Mouse (Mus musculus) adrenal gland, adult 8-10 months (tissue): ENCODE results near the gene Scyl1. TPM values are rescaled to one million over a fixed set of nuclear protein-coding genes. Genes with fewer than 3 reads are reported as not detected.
"Not testable (repeated sequence)": the region's sequence is repeated elsewhere in the genome, so short reads cannot be mapped to it uniquely, and the experiment has no call there.

ENCODE experiments used
- DNase-seq: peaks from one replicate; pipeline ENCODE4 v3.0.0; 2022
- total RNA-seq, 4 experiments: library from RNA; stranded (reverse); gene quantifications; 2 replicates each; pipeline ENCODE4 v1.2.4; 2022

Gene Scyl1
- total RNA-seq, 4 experiments from 2014 or later, result 112 to 147 (median 124) TPM

- no peak for DNase-seq
Measured at GRCm38 (mm10) chr19:5802787-5803040, 31.5 kb upstream of the Scyl1 start.

DNA sequence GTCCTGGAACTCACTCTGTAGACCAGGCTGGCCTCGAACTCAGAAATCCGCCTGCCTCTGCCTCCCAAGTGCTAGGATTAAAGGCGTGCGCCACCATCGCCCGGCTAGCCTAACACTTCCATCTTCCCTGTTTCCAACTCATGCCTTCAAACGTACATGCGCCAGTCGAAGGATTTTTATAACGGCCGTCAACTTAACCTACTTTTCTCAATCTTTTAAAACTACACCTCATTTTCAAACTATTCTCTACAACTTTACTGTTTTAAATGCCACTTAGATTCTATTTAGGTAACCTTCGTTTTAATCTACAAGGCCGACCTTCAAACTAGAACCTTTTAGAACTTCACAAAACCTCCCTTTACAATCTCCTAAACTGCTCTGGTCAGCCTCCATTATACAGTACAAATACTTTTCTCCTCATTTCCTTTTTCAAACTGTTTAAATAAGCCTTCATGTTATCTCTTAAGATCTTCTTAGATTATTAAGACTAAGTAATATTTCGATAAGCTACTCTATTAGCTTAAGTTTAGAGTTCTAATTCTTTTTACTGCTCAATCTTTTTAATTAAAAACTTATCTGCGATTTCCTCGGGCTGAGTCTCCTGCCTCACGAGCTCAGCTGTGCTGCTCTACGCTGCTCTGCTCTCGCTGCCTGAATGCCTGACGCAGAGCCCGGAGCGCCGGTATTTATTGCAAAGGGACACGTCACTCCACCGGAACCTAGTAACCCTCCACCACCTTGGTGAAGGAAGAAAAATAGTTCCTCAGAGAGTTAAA lies 31.0 kb upstream of the Scyl1 start:
- peak; percentile 93 for DNase-seq

GRCm38 (mm10) chr19:5801432-5801964 lies 30.3 kb upstream of the Scyl1 start:
- DNase-seq, result no peak

- no peak for DNase-seq
Measured at GRCm38 (mm10) chr19:5800632-5801431, 29.6 kb upstream of the Scyl1 start.

DNA sequence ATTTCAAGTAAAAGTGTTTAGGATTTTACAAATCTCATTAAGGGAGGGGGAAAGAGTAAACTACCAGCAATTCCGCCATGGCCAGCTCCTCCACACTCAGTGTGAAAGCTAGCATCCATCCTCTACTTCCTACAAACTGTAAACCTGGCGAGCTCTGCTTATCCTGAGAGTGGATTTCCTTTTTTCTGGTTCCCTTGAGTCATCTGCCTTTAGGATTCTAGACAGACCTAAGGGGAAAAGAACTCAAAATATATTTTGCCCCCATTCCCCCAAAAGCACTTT lies 29.1 kb upstream of the Scyl1 start:
- no peak for DNase-seq

DNA sequence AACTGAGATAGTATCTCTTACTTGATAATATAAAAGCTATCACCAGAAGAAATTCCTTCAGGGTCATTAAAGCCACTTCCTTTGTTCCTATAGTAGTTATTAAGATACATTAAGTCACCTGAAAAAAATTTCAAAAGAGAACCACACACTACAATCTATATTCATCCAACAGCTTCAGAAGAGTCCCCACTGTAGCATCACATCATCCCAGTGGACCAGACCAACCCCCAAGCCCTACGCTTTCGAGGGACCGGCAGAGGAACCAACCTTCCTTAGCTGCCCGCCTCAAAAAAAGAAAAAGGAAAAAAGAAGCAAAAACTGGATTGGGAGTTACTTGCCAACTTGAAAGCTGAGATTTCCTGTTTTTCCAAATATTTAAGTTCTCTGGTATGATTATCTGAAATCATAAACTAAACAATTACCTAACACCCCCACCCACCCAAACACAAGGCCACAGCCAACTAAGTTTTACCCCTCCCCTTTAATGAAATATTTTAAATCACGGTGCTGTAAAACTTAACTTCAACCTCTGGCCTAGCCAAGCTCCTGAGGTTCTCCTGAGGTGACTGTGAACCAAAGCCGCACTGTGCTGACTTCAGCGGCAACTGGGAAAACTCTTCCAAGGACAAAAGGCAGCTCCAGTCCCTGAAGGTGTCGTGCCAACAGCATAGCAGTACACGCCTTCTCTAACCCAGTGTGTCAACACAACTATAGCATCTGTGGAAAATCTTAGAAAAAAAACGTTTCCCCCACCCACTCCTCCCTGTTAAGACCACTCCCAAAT lies 28.5 kb upstream of the Scyl1 start:
- DNase-seq, result no peak

DNA sequence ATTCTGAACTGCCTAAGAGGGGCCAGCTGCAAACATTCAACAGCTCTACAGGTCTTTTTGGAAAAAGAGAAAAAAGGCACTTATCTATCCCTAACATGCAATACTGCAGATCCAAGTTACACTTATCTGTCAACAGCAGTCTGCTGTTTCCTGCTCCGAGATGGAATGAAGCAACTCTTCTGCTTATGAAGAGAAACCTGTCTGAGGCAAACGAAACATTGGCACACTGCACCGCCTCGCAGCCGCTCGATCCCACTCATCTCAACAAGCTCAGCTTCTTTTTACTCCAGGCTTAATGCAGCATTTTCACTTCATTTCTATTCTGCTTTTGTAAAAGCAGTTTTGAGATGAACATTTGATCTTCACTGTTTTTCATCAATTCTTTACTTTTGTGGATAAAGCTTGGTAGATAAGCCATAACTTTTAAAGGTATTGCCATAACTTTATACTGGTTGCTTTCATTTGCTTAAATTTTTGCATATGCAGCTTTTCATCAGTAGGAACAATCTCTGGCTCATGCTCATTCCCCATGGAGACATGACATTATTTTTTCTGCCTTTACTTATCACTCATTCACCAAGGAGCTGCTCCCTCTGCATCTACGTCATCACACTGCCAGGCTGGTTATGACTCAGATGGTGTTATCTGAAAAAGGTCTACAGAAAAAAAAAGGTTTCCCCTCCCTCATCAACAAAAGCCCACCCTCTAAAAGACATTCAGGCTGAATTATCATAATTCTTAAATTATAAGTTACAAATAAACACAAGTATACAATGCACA lies 27.7 kb upstream of the Scyl1 start:
- no peak for DNase-seq

- DNase-seq, result no peak
Measured at GRCm38 (mm10) chr19:5797381-5798111, 26.3 kb upstream of the Scyl1 start.

GRCm38 (mm10) chr19:5796573-5797111 lies 25.4 kb upstream of the Scyl1 start:
- DNase-seq, result no peak

- no peak for DNase-seq
Measured at GRCm38 (mm10) chr19:5795668-5796572, 24.7 kb upstream of the Scyl1 start.

GRCm38 (mm10) chr19:5794771-5795576 lies 23.8 kb upstream of the Scyl1 start:
- no peak for DNase-seq

- DNase-seq, result not testable (repeated sequence)
Measured at GRCm38 (mm10) chr19:5793917-5794770, 22.9 kb upstream of the Scyl1 start.

- no peak for DNase-seq
Measured at GRCm38 (mm10) chr19:5793116-5793515, 21.9 kb upstream of the Scyl1 start.

- no peak for DNase-seq
Measured at GRCm38 (mm10) chr19:5791329-5791728, 20.1 kb upstream of the Scyl1 start.

DNA sequence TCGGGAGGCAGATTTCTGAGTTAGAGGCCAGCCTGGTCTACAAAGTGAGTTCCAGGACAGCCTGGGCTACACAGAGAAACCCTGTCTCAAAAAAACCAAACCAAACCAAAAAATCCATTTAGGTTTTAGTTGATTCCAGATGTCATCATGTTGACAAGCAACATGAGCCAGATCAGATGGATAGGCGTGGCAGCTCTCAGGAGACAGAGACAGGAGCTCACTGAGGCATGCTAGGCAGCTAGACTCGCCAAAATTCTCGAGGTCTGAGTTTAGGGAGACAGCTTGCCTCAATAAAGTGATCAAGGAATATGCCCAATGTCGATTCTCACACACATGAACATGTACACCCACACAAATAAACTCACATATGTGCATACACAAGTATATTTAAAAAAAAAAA lies 17.8 kb upstream of the Scyl1 start:
- no peak for DNase-seq

DNA sequence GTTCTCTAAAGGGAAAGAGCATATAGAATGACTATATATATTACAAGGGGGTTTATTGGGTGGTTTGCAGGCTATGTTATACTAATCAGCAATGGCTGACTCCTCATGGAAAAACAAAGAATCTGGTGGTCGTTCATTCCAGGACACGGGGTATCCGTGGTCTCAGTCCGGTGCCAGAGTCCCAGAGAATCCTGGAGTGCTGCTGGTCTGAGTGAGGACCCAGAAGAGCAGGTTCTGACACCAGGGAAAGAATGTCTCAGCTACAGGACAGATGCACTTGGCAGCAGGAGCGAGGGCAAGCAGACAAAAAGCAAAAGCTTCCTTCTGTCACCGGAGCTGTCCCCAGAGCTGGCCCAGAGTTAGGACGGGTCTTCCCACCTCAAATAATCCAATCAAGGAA lies 17.4 kb upstream of the Scyl1 start:
- DNase-seq, result no peak

- no peak for DNase-seq
Measured at GRCm38 (mm10) chr19:5787920-5788319, 16.7 kb upstream of the Scyl1 start.

DNA sequence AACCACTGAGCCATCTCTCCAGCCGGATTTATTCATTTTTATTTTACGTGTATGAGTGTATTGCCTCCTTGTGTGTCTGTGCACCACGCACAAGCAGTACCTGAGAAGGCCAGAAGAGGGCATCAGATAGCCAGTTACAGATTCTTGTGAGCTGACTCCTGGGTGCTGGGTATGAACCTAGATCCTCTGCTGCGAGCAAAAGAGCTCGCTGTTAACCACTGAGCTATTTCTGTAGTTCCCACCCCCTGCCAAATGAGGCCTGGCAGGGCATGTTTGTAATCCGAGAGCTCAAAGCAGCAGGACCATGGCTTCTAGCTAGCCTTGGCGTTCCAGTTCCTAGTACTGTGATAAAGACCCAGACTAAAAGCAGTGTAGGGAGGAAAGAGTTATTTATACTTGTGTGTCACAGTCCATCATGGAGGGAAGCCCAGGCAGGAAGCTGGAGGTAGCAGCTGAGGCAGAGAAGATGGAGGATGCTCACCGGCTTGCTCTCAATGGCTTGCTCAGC lies 16.0 kb upstream of the Scyl1 start:
- peak; percentile 75 for DNase-seq
